Mouse (Mus musculus): Measurements from ENCODE around the gene Klhl29. TPM values are rescaled to one million over a fixed set of nuclear protein-coding genes. Genes with fewer than 3 reads are reported as not detected.
"Not testable (repeated sequence)": the region's sequence is repeated elsewhere in the genome, so short reads cannot be mapped to it uniquely, and the experiment has no call there.

Klhl29 gene
- total RNA-seq, 2 experiments from 2014 or later: 27.1 to 27.5 TPM

- DNase-seq (ENCODE audit: low spot score in 2 of 2): peak in 1 of 2 experiments; percentile 35
Measured at GRCm38 (mm10) chr12:5359065-5359464, 16.4 kb downstream of the Klhl29 start.

GRCm38 (mm10) chr12:5358497-5358896 lies 17.0 kb downstream of the Klhl29 start:
- no peak for DNase-seq (ENCODE audit: low spot score in 2 of 2)

DNA sequence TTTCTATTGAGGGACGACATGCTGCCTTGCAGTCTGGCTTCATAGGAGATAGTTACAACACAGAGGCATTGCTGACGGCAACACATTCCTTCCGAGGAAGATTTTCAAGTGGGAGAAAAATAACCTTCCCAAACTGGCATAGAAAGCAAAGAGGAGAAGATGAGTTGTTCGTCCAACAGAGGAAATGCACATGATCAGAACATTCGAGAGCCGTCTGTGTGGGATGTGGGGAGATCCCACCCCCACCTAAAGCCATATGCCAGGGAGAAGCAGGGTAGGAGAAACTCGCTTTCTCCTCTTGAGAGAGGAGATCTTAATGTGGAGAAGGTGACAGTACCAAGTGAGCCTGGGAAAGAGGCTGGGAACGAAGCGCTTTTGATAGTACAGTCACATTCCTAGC lies 22.1 kb downstream of the Klhl29 start:
- DNase-seq (ENCODE audit: low spot score in 2 of 2): no peak

- DNase-seq (ENCODE audit: low spot score in 2 of 2): no peak
Measured at GRCm38 (mm10) chr12:5352771-5353170, 22.7 kb downstream of the Klhl29 start.

GRCm38 (mm10) chr12:5350491-5351285 lies 24.8 kb downstream of the Klhl29 start:
- no peak for DNase-seq (ENCODE audit: low spot score in 2 of 2)

DNA sequence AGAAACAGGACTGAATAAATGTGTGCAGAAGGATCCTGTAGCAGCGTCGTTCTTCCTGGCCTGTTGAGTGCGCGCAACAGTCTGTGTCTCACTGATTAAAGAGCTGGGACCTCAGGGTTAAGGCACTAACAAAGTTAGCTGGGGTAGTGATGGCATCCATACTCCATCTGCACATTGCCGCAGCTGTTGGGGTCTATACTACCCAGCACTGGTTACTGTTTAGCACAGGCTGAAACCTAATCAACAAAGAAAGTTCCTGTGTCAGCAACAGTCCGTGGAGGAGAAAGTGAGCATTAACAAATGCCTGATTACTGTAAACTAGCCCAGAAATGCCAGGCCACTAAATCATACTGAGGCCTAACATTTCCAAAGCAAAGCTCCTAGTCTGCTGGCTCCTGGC lies 30.4 kb downstream of the Klhl29 start:
- no peak for DNase-seq (ENCODE audit: low spot score in 2 of 2)

DNA sequence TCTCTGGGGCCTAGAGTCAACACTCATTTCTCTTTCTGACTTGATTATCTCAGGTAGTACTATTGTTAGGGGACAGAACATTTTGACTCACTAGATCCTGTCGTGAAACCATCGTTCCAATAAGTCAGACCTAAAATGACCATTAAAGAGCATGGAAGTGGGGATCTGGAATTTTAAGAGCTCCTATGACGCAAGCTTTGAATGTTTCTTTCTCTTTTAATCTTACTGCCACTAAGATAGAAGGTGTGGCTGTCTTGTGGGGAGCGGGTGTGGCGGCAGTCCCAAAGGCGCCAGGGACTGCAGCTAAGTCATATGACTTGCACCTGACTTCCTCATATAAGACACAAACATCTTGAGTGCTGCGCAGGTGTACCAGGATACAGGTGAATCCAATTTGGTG lies 31.0 kb downstream of the Klhl29 start:
- not testable (repeated sequence) for DNase-seq (ENCODE audit: low spot score in 2 of 2)

GRCm38 (mm10) chr12:5340151-5340603 lies 35.3 kb downstream of the Klhl29 start:
- DNase-seq (ENCODE audit: low spot score in 2 of 2): no peak

- no peak for DNase-seq (ENCODE audit: low spot score in 2 of 2)
Measured at GRCm38 (mm10) chr12:5336927-5337712, 38.4 kb downstream of the Klhl29 start.

GRCm38 (mm10) chr12:5336331-5336730 lies 39.2 kb downstream of the Klhl29 start:
- no peak for DNase-seq (ENCODE audit: low spot score in 2 of 2)

GRCm38 (mm10) chr12:5334956-5335355 lies 40.5 kb downstream of the Klhl29 start:
- DNase-seq (ENCODE audit: low spot score in 2 of 2): no peak

DNA sequence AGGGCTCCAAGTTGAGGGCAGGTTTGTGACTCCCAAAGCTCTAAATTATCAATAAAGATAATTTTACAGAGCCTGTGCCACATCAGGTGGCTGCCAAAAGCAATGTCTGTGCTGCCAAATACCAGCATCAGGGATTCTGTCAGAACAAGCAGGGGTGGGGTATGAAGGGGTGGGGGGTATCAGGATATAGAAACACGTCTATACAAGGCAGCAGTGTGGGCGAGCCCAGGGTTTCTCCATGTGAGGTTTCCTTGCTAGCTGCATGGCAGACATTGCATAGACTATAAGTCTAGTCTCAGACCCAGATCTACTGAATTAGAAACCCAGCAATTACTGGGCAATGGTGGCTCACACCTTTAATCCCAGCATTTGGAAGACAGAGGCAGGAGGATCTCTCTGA lies 41.3 kb downstream of the Klhl29 start:
- no peak for DNase-seq (ENCODE audit: low spot score in 2 of 2)

DNA sequence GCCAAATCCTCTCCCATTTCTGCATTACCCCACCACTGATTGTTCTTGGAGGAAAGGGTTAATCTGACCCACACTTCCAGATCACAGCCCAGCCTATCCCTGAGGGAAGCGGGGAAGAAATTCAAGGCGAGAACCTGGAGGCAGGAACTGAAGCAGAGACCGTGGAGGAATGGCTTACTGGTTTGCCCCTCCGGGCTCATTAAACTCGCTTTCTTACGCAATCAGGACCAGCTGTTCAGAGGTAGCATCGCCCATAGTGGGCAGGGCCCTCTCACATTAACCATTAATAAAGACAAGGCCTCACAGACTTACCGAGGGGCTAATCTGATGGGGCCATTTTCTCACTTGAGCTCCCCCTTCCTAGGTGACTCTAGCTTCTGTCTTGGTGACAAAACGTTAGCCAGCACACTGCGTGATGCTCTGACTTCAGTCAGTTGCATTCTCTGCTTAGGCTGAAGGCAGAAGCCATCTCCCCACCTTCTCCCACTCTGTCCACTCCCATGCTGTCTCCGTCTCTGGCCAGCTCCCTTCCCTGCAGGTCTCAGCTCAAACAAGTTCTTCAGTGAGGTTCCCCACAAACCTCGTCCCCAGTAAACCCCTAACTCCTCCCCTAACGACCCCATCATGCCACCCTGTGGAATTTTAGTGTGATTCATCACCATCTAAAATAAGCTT lies 43.5 kb downstream of the Klhl29 start:
- no peak for DNase-seq (ENCODE audit: low spot score in 2 of 2)

- DNase-seq (ENCODE audit: low spot score in 2 of 2): no peak
Measured at GRCm38 (mm10) chr12:5330496-5331070, 44.9 kb downstream of the Klhl29 start.

- DNase-seq (ENCODE audit: low spot score in 2 of 2): no peak
Measured at GRCm38 (mm10) chr12:5322444-5323087, 52.9 kb downstream of the Klhl29 start.

DNA sequence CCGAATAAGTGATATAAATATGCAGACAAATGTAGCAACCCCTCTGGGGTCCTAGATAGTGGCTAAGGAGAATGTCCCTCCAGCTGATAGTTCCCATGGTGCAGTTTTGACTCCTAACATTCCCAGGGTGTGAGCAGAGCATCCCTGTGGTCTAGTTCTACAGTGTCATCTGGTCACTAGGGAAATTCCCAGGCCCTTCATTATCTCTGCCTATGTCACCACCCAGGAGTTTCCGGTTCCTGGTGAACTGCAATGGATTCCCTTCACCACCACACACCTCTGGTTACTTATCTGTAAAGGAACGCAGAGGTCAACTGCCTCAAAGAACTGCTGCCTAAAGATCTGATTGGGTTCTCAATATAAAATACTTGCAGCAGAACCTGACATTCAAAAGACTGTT lies 54.5 kb downstream of the Klhl29 start:
- no peak for DNase-seq (ENCODE audit: low spot score in 2 of 2)

DNA sequence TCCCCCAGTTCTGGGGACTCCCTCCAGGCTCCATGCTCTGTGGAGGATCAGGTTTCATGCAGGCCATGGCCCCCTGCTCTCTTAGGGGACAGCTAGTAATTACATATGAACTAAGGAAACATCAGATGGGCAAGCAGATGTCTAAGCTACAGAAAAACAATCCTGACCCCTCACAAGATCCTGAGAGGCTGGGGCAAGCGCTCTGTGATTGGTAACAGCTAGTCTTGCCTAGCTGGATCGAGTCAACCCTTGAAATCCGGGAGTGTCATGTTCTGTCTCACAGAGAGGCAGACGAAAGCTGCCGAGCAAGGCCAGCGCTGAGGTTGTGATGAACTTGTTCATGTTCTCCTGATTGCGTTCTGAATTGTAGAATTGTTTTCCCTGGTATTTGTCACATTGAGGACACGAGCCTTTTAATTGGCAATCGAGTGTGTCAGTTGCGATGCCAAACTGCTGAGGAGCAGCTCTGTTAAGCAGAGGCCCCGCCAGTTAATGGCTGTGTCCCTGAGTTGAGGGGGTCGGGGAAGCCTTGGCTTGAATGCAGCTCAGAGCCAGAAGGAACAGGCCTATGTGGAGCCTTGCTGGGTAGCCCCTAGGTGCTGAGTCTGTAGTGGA lies 56.0 kb downstream of the Klhl29 start:
- DNase-seq (ENCODE audit: low spot score in 2 of 2): no peak

DNA sequence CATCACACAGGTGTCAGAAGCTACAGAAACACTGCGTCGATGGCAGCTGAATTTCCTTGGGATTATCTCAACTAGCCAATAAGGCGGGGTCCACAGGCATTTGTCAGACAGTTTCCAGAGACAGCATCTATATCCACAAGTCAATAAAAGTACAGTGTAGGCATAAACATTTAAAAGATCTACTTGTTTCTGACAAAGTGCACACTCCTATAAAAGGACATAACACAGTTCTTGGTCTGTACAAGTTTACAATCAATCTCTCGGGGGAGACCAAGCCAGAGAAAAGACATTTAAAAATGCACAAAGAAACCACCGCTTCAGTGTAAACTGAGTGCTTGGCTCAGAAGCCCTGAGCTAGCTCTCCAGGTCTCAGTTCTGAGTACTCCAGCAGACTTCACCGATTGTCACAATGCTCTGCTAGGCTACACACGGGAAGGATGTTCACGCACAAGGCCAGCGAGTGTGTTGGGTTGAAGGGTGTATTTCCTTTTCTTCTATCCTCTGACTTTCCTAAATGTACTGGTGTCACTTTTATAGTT lies 59.4 kb downstream of the Klhl29 start:
- DNase-seq (ENCODE audit: low spot score in 2 of 2): no peak

- no peak for DNase-seq (ENCODE audit: low spot score in 2 of 2)
Measured at GRCm38 (mm10) chr12:5307923-5308322, 67.6 kb downstream of the Klhl29 start.

DNA sequence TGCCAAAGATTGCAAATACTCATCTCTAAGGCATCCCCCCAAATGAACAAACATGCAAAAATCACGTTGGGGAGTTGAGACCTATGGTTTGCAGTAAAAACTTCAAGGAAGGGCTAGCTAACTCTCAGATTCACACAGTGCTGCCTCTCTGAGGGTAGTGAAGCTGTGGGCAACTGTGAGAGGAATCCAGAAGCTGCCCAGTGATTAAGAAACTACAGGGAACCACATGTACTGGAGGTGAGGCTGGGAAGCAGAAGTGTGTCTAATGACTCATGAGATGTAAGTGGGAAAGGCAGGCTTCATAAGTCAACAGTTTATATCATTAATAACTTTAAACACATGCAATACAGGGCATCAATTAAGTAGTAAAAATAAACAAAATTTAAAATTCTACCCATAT lies 70.0 kb downstream of the Klhl29 start:
- DNase-seq (ENCODE audit: low spot score in 2 of 2): no peak

Measured in layer of hippocampus, postnatal 10 days (tissue).